Mouse (Mus musculus): ENCODE results near the gene Usp36.
"Not testable (repeated sequence)": the region's sequence is repeated elsewhere in the genome, so short reads cannot be mapped to it uniquely, and the experiment has no call there.

Gene Usp36

DNA sequence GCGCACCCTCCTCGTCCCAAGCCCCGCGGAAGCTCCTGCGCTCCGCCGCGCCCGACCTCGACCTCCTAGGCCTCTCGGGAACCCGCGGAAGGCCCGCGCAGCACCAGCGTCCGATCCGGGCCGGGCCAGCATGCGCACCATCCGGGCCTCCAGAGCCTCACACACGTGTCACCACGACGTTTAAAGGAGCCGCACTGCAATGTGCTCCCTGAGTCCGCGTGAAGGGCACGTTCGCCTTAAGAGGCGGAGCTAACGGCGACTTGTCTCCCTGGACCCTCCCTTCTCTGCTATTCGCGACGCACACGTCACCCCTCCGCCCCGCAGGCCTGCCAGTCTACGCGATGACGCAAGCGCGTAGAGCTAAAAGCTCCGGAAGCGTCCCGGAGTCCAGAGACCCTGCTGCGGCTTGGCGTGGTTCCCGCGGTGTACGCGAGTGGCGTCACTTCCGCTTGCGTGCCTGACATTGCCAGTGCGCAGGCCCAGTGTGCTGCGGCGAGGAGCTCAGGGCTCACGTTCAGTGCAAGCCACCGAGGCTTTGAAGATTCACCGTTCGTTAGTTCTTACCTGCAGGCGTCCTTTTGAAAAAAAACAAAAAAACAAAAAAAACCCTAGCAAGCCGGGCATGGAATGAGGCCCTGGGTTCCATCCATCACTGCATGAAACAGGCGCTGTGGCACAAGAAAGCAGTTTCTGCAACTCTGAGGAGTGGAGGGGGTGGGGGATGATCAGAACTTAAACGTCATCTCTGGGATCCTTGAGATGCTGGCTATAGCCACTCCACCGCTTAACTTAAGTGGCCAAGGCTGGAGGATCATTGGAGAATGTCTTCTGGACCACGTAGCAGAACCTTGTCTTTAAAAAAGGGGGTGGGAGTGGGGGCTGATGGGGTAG lies at the start of gene Usp36:
Gene Usp36, minus strand, starts transcription at position 246 of the 891 bp plus-strand sequence.
- peak; percentile 95 for DNase-seq (ENCODE audit: extremely low read depth, low read depth, low spot score)

GRCm38 (mm10) chr11:118337491-118338168 lies 47.6 kb upstream of the Usp36 start:
- DNase-seq (ENCODE audit: extremely low read depth, low read depth, low spot score), result no peak

GRCm38 (mm10) chr11:118333431-118333830 lies 43.4 kb upstream of the Usp36 start:
- no peak for DNase-seq (ENCODE audit: extremely low read depth, low read depth, low spot score)

GRCm38 (mm10) chr11:118332376-118332775 lies 42.3 kb upstream of the Usp36 start:
- DNase-seq (ENCODE audit: extremely low read depth, low read depth, low spot score), result no peak

GRCm38 (mm10) chr11:118330777-118331176 lies 40.7 kb upstream of the Usp36 start:
- DNase-seq (ENCODE audit: extremely low read depth, low read depth, low spot score), result no peak

DNA sequence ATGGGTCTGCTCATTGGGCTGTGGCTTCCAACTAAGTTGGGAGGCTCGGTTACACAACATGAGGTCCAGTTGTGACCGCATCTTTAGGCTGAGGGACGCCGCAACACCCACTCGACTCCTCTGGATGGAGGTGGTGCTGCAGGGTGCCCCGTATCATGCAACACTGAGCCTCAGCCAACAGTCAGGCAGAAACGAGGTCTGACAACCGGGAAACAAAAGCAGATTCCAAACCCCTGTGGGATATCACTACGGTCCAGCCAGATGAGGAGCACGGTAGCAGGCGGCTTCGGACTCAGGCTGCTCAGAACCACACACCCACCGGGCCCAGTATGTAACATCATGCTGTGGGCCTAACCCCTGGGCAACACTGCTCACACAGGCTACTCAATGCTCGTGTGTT lies 40.3 kb upstream of the Usp36 start:
- DNase-seq (ENCODE audit: extremely low read depth, low read depth, low spot score), result no peak

GRCm38 (mm10) chr11:118328947-118329346 lies 38.9 kb upstream of the Usp36 start:
- no peak for DNase-seq (ENCODE audit: extremely low read depth, low read depth, low spot score)

- no peak for DNase-seq (ENCODE audit: extremely low read depth, low read depth, low spot score)
Measured at GRCm38 (mm10) chr11:118328511-118328910, 38.5 kb upstream of the Usp36 start.

DNA sequence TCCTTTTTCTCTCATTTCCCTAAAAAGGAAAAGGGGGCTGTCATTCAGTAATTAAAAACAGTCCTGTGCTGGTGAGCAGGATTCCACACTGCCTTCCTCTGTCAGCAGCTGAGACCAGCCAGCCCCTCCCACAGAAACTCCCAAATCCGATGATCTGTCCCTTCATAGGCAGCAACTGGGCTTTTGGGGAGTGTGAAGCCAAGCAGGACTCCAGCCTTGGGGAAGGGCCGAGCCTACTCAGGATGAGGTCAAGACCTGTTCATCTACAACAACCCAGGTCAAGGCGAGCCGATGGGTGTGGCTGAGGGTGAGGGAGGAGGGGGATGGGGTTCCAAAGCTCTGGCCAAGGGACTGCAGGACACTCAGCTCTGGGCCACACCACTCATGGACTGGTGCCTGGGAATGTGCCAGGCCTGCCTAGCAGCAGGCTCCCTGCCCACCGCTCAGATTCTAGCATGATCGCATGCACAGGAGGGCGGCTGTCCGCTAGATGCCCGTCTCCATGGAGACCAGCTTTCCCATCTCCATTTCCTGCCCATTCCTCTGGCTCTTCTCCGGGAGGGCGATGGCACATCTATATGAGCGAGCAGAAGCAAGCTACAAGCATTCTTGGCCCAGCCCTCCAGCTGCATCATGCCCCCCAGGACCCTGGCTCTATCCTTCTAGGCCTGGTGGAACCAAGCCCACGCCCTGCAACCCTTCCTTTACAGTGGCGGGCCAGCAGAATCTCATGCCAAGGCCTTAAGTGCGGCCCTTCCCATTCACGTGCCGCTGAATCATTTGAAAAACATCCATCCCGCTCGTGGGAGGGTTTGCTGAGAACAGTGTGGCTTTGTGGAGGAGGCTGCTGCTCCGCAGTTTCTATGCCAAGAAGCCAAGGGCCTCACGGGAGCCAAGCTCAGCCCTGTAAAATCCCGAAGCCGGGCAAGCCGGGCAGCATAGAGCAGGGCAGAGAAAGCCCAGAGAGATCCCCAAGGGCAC lies 37.2 kb upstream of the Usp36 start:
- DNase-seq (ENCODE audit: extremely low read depth, low read depth, low spot score), result no peak

GRCm38 (mm10) chr11:118326491-118326890 lies 36.4 kb upstream of the Usp36 start:
- no peak for DNase-seq (ENCODE audit: extremely low read depth, low read depth, low spot score)

DNA sequence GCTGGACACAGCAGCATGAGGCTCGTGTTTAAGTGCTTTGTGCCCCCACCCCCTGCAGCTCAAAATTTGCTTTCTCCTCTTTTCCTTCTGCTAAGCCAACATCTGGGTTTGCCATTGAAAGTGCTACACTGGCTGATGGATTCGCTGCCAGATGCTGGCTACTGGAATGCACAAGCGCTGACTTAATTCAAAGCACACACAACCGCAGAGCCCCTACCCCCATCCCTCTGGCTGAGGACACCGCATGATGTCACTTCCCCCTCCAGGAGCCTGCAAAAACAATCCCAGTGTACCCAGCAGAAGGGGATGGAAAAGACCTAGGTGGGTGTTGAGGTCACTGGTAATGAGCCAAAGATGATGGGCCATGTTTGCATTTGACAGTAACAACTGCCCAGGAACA lies 34.5 kb upstream of the Usp36 start:
- no peak for DNase-seq (ENCODE audit: extremely low read depth, low read depth, low spot score)

GRCm38 (mm10) chr11:118323974-118324373 lies 33.9 kb upstream of the Usp36 start:
- no peak for DNase-seq (ENCODE audit: extremely low read depth, low read depth, low spot score)

GRCm38 (mm10) chr11:118322647-118323046 lies 32.6 kb upstream of the Usp36 start:
- no peak for DNase-seq (ENCODE audit: extremely low read depth, low read depth, low spot score)

DNA sequence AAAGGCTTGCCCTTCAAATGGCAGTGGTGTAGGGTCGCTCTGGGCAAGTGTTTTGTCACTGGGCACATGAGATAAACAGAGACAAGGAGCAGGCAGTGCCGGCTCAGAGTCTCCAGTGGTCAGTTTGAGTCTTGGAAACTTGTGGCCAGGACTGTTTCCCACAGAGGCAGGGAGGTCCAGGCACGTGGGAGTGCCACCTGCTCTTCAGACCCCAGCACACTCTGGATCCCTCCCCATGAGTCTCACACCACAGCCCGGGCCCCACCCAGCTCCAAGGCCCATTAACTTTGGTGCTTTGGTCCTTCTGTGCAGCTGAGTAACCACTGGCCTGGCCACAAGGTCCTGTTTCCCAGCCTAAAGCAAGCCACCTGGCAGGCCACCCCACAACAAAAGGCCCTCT lies 31.9 kb upstream of the Usp36 start:
- no peak for DNase-seq (ENCODE audit: extremely low read depth, low read depth, low spot score)

- no peak for DNase-seq (ENCODE audit: extremely low read depth, low read depth, low spot score)
Measured at GRCm38 (mm10) chr11:118321500-118321899, 31.5 kb upstream of the Usp36 start.

- no peak for DNase-seq (ENCODE audit: extremely low read depth, low read depth, low spot score)
Measured at GRCm38 (mm10) chr11:118318678-118319077, 28.6 kb upstream of the Usp36 start.

DNA sequence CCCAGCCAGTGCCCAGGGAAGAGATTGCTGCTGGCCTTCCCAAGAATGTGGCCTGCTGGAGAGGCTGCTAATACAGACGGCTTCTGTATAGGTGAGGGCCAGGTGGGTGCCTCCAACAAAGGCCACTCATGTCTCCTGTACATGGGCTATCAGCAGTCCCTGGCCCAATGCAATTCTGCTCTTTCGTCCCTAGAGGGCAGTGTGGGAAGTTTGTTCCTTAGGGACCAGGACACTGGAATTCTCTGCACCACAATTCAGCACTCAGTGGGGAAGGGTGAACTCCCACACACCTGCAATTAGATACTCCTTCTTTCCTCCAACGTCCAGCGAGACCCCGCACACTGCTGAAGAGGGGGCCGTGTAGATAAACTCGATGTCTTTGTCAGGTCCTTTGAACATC lies 27.1 kb upstream of the Usp36 start:
- no peak for DNase-seq (ENCODE audit: extremely low read depth, low read depth, low spot score)

DNA sequence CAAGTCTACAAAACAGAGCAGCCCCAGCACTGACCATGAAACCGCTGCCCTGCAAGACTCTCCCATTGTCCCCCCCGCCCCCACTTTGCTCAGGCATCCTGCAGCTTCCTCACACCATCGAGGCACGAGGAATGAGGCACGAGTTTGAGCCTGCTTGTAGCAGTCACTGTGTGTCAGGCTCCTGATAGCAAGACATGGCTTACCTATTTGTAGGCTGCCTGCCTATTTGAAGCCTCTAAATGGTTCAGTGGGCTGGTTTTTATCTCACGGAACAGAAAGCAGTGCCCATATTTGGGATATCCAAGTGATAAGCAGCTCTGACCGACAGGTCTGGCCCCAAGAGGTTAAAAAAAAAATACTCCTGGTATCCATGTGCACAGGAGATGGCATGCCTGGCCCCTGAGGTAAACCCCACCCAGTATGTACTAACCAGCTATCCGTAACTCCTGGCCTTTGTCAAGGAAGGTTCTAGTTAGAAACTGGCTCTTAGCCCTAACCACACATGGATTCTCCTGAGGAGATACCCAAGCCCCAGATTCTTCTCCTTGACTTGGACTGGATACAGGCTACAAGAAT lies 26.3 kb upstream of the Usp36 start:
- DNase-seq (ENCODE audit: extremely low read depth, low read depth, low spot score), result no peak

DNA sequence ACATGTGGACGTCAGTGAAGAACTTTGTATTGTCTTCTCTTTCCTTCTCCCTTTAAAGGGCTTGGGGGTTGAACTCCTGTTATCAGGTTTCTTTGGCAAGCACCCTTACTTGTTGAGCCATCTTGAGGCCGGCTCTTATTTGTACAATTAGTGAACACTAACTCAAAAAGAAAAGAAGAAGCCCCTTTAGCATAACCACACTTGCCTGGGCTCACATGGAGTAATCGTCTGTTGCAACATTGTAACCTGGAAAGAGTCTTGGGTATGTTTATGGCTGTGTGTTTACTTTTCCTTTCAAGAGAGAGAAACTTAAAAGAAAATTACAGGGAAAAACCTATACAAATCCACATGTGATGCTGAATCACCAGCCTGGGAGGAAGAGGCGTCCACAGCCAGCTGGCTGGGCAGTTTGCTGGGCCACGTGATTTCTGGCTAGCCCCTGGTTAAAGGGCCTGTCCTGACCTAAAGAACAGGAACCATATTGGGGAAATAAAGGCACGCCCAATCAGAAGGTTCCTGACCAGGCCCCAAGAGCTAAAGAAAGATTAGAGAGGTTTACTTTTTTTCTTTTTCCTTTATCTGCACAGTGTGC lies 22.2 kb upstream of the Usp36 start:
- DNase-seq (ENCODE audit: extremely low read depth, low read depth, low spot score), result no peak

DNA sequence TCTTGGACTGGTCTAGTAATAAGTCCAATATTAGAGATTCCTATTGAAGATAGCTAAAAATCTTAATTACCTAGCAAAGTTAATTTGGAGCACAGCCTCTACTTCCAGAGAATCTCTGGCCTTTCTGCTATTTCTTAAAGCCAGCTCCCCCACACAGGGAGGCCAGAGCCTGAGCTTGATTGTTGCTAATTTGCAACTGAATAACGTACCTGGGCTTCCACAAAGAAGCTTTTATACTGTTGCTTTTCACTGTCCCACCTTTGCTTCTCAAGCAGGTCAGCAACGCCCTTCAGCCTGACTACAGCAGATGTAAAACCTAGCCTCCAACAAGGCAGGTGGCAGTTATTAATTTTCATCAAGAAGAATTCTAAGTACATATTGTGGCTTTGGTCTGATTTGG lies 17.9 kb upstream of the Usp36 start:
- not testable (repeated sequence) for DNase-seq (ENCODE audit: extremely low read depth, low read depth, low spot score)

All from fat pad, adult 2 months (tissue).